Mouse (Mus musculus): ENCODE data around the gene Gabpb1. TPM values are rescaled to one million over a fixed set of nuclear protein-coding genes. Genes with fewer than 3 reads are reported as not detected.

The Gabpb1 gene
- polyA plus RNA-seq, 2 experiments, result 9.4 to 23.1 TPM

DNA sequence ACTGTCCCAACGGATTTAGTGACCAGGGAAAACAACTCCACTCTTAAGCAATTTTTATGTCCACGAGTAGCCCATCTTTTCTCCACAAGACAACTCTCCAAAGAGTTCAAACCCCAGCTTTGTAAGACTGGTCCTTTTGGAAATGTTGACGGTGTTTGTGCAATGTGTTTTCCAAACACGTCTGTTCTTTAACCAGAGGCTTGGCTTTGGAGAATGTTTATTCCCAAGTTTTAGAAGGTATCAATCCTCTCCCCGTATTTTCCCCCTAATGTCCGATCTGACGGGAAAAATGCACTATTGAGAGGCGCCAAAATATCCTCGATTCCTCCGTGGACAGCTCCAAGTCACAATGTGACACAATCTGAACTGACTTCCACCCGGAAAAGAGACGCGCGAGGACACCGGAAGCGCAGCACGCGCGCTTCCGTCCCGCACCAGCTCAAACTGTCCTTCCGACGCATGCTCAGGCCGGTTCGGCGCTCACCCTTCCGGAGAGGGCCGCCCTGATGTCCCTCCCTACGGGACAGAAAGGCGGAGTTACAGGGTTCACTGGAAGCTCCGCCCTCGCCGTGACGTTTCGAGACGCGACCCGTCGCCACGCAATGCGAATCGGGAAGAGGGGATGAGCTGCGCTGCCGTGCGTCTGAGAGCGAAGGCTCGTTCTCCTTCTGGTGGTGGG lies 30.8 kb upstream of the Gabpb1 start, which contains the start of gene Usp8:
Gene Usp8, plus strand, starts transcription at position 570 of the 679 bp plus-strand sequence.
- Histone ChIP-seq H3K4me1 (replicated peaks; ENCODE audit: control insufficient read depth in 2 of 2, insufficient read depth in 2 of 2, low read length in 1 of 2) (peaks cover 8 to 9% of the 10 kb centered on the region in 2 experiments), H3K4me3 (ENCODE audit: insufficient read depth in 1 of 2, low read depth in 2 of 2, low read length in 2 of 2) (peak within 1 kb of the TSS; percentile 69 to 96), H3K9ac (replicated peaks) (peak within 1 kb of the TSS; percentile 87), H3K9me3 (ENCODE audit: control insufficient read depth, low read length) (no peaks in the 10 kb centered on the region), H3K4me2 (ENCODE audit: low read depth) (peak within 1 kb of the TSS; percentile 85), H3K27ac (peak within 1 kb of the TSS; percentile 9), H3K27me3 (ENCODE audit: control insufficient read depth, insufficient read depth, low read length) (no peaks in the 10 kb centered on the region), H3K36me3 (replicated peaks; ENCODE audit: control insufficient read depth, insufficient read depth, low read depth) (no peaks in the 10 kb centered on the region)
- peak; percentile 93 to 96 (median 94) for DNase-seq (ENCODE audit: low read depth in 3 of 3, low spot score in 3 of 3)
- TF ChIP-seq CTCF (IDR thresholded peaks at IDR 0.05; ENCODE audit: low read depth) (no peak; the same call in 1 of the 2 replicates), EP300 (IDR thresholded peaks at IDR 0.05; ENCODE audit: low read depth) (no peak)
- 2% methylated on average over 47 of the region's 47 CpGs for WGBS (ENCODE audit: insufficient replicate concordance)
- peak; percentile 100 for ATAC-seq (ENCODE audit: insufficient read depth)

- Histone ChIP-seq H3K27ac (no peak overlapping the region), H3K9me3 (ENCODE audit: control insufficient read depth, low read length) (no peaks in the 10 kb centered on the region), H3K9ac (replicated peaks) (no peak overlapping the region), H3K36me3 (replicated peaks; ENCODE audit: control insufficient read depth, insufficient read depth, low read depth) (no peaks in the 10 kb centered on the region), H3K27me3 (ENCODE audit: control insufficient read depth, insufficient read depth, low read length) (no peaks in the 10 kb centered on the region; the same call in 1 of the 2 replicates), H3K4me2 (ENCODE audit: low read depth) (no peak overlapping the region), H3K4me3 (ENCODE audit: insufficient read depth in 1 of 2, low read depth in 2 of 2, low read length in 2 of 2) (no peak overlapping the region), H3K4me1 (replicated peaks; ENCODE audit: control insufficient read depth in 2 of 2, insufficient read depth in 2 of 2, low read length in 1 of 2) (no peaks in the 10 kb centered on the region)
- ATAC-seq (ENCODE audit: insufficient read depth), result no peak; the same call in 1 of the 2 replicates
- TF ChIP-seq CTCF (IDR thresholded peaks at IDR 0.05; ENCODE audit: low read depth), result no peak
- no peak for TF ChIP-seq EP300 (IDR thresholded peaks at IDR 0.05; ENCODE audit: low read depth)
- DNase-seq (ENCODE audit: low read depth in 3 of 3, low spot score in 3 of 3), result no peak
- WGBS (ENCODE audit: insufficient replicate concordance), result 57% methylated on average over 6 of the region's 6 CpGs
Observed at GRCm38 (mm10) chr2:126695285-126695684, 19.1 kb upstream of the Gabpb1 start.

- Histone ChIP-seq H3K9me3 (ENCODE audit: control insufficient read depth, low read length) (no peaks in the 10 kb centered on the region), H3K27ac (no peak overlapping the region), H3K4me2 (ENCODE audit: low read depth) (no peak overlapping the region), H3K4me3 (ENCODE audit: insufficient read depth in 1 of 2, low read depth in 2 of 2, low read length in 2 of 2) (no peak overlapping the region), H3K9ac (replicated peaks) (no peak overlapping the region), H3K4me1 (replicated peaks; ENCODE audit: control insufficient read depth in 2 of 2, insufficient read depth in 2 of 2, low read length in 1 of 2) (no peaks in the 10 kb centered on the region), H3K27me3 (ENCODE audit: control insufficient read depth, insufficient read depth, low read length) (no peaks in the 10 kb centered on the region), H3K36me3 (replicated peaks; ENCODE audit: control insufficient read depth, insufficient read depth, low read depth) (no peaks in the 10 kb centered on the region)
- ATAC-seq (ENCODE audit: insufficient read depth) (no peak), DNase-seq (ENCODE audit: low read depth in 3 of 3, low spot score in 3 of 3) (no peak)
- TF ChIP-seq CTCF (IDR thresholded peaks at IDR 0.05; ENCODE audit: low read depth) (no peak), EP300 (IDR thresholded peaks at IDR 0.05; ENCODE audit: low read depth) (no peak)
- 76% methylated on average over 3 of the region's 3 CpGs for WGBS (ENCODE audit: insufficient replicate concordance)
Observed at GRCm38 (mm10) chr2:126691290-126691689, 15.2 kb upstream of the Gabpb1 start.

DNA sequence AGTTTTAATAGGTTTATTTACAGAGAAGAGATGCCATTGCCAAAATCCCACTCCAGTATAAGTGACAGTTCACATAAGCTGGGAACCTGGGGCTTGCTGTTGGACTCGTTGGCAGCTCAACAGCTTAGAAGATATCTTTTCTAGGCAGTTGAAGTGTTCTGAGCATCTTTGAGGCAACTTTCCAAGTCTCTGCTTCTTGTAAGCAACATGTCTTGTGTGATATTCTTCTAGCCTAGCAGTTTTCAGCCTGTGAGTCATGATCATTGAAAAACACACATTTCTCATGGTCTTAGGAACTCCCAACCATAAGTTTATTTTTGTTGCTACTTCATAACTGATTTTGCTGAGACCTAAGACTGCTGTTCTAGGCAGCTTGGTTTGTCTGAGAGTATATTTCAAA lies 6.8 kb upstream of the Gabpb1 start:
- Histone ChIP-seq H3K4me3 (ENCODE audit: insufficient read depth in 1 of 2, low read depth in 2 of 2, low read length in 2 of 2) (no peak overlapping the region), H3K4me2 (ENCODE audit: low read depth) (no peak overlapping the region), H3K9me3 (ENCODE audit: control insufficient read depth, low read length) (no peaks in the 10 kb centered on the region), H3K36me3 (replicated peaks; ENCODE audit: control insufficient read depth, insufficient read depth, low read depth) (no peaks in the 10 kb centered on the region; the same call in 1 of the 2 replicates), H3K27me3 (ENCODE audit: control insufficient read depth, insufficient read depth, low read length) (no peaks in the 10 kb centered on the region), H3K4me1 (replicated peaks; ENCODE audit: control insufficient read depth in 2 of 2, insufficient read depth in 2 of 2, low read length in 1 of 2) (0 out of 4 replicates have a peak, but pooled peaks cover 0 to 2% of the 10 kb centered on the region in 2 experiments), H3K27ac (no peak overlapping the region), H3K9ac (replicated peaks) (no peak overlapping the region)
- DNase-seq (ENCODE audit: low read depth in 3 of 3, low spot score in 3 of 3), result no peak
- ATAC-seq (ENCODE audit: insufficient read depth), result no peak
- 58% methylated on average over 1 of the region's 1 CpGs for WGBS (ENCODE audit: insufficient replicate concordance)
- no peak for TF ChIP-seq EP300 (IDR thresholded peaks at IDR 0.05; ENCODE audit: low read depth)
- no peak for TF ChIP-seq CTCF (IDR thresholded peaks at IDR 0.05; ENCODE audit: low read depth)

GRCm38 (mm10) chr2:126682333-126682732 lies 6.2 kb upstream of the Gabpb1 start:
- WGBS (ENCODE audit: insufficient replicate concordance), result 31% methylated on average over 2 of the region's 2 CpGs
- TF ChIP-seq EP300 (IDR thresholded peaks at IDR 0.05; ENCODE audit: low read depth), result no peak
- TF ChIP-seq CTCF (IDR thresholded peaks at IDR 0.05; ENCODE audit: low read depth), result no peak
- no peaks in the 10 kb centered on the region for H3K27me3 ChIP-seq (ENCODE audit: control insufficient read depth, insufficient read depth, low read length)
- no peak overlapping the region for H3K9ac ChIP-seq (replicated peaks)
- ATAC-seq (ENCODE audit: insufficient read depth), result no peak
- no peaks in the 10 kb centered on the region for H3K9me3 ChIP-seq (ENCODE audit: control insufficient read depth, low read length)
- no peak overlapping the region for H3K4me3 ChIP-seq (ENCODE audit: insufficient read depth in 1 of 2, low read depth in 2 of 2, low read length in 2 of 2)
- H3K36me3 ChIP-seq (replicated peaks; ENCODE audit: control insufficient read depth, insufficient read depth, low read depth), result no peaks in the 10 kb centered on the region; the same call in 1 of the 2 replicates
- H3K27ac ChIP-seq, result no peak overlapping the region
- H3K4me1 ChIP-seq (replicated peaks; ENCODE audit: control insufficient read depth in 2 of 2, insufficient read depth in 2 of 2, low read length in 1 of 2), result peaks cover 0 to 4% of the 10 kb centered on the region in 2 experiments; a peak in 1 of 4 replicates
- H3K4me2 ChIP-seq (ENCODE audit: low read depth), result no peak overlapping the region
- no peak for DNase-seq (ENCODE audit: low read depth in 3 of 3, low spot score in 3 of 3)

Data from liver, embryonic 14.5 days (tissue).